Mouse (Mus musculus) thymus, postnatal 14 days (tissue): ENCODE measurements around the gene Agap3.

ENCODE experiments used
- DNase-seq: peaks from one replicate; pipeline ENCODE4 v3.0.0; 2021

The Agap3 gene

GRCm38 (mm10) chr5:24525360-24526189, 73.6 kb downstream of the Agap3 start:
- no peak for DNase-seq

- DNase-seq: no peak
Observed at GRCm38 (mm10) chr5:24526190-24526888, 74.4 kb downstream of the Agap3 start.

DNA sequence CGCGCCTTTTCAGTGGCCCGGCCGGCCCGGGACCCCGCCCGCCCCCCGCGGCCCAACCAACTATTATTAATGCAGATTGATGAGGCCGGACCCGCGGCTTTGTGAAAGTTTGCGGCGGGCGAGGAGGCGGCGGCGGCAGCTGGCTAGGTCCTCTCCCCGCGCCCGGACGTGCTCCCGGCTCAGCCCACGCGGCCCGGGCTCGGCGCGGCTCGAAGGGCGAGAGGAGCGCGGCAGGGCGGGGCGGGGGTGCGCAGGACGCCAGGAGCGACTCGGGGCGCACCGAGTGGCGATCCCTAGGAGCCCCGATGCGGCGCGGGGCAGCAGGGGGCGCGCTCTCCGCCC, 74.9 kb downstream of the Agap3 start, which contains the start of gene Gbx1:
Gbx1 (minus strand) TSS at position 314 of the 342 bp plus-strand sequence.
- DNase-seq: peak; percentile 27

GRCm38 (mm10) chr5:24527780-24528179, 75.8 kb downstream of the Agap3 start:
- no peak for DNase-seq

GRCm38 (mm10) chr5:24530042-24530689, 78.2 kb downstream of the Agap3 start:
- DNase-seq: peak; percentile 87

DNA sequence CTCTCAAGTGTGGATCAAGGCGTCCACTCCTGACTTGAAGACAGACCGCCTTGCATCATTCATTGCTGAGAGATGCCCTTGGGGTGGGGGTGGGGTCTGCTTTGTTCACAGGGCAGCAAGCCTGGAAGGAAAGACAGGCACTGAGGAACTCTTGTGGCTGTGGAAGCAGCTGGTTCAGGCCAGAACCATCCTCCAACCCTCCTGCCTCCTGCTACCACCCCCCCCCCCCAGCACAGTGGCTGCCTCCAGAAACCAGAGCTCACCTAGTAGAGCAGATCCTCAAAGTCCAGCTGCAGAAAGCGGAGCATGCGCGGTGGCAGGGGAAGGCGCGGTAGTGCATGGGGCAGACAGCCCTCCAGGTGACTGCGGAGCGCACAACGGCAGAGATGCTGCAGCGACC, 81.4 kb downstream of the Agap3 start:
- no peak for DNase-seq

DNA sequence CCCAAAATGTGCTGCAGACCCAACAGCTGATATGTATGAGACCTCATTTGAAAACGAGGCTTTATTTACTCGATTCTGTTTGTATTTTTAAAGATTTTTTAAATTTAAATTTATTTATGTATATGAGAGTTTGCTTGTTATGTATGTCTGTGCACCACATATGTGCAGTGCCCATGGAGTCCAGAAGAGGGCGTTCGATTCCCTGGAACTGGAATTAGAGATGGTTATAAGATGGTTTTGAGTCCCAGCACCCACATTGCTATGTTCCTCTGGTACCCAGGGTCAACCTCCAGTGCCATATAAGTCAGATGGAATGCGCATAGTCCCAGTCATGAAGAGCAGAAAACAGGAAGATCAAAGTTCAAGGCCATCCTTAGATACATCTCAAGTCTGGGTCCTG, 82.3 kb downstream of the Agap3 start:
- no peak for DNase-seq

- DNase-seq: no peak
Observed at GRCm38 (mm10) chr5:24535731-24536130, 83.8 kb downstream of the Agap3 start.

GRCm38 (mm10) chr5:24536511-24536910, 84.5 kb downstream of the Agap3 start:
- DNase-seq: no peak

- DNase-seq: no peak
Observed at GRCm38 (mm10) chr5:24537618-24538017, 85.6 kb downstream of the Agap3 start.

DNA sequence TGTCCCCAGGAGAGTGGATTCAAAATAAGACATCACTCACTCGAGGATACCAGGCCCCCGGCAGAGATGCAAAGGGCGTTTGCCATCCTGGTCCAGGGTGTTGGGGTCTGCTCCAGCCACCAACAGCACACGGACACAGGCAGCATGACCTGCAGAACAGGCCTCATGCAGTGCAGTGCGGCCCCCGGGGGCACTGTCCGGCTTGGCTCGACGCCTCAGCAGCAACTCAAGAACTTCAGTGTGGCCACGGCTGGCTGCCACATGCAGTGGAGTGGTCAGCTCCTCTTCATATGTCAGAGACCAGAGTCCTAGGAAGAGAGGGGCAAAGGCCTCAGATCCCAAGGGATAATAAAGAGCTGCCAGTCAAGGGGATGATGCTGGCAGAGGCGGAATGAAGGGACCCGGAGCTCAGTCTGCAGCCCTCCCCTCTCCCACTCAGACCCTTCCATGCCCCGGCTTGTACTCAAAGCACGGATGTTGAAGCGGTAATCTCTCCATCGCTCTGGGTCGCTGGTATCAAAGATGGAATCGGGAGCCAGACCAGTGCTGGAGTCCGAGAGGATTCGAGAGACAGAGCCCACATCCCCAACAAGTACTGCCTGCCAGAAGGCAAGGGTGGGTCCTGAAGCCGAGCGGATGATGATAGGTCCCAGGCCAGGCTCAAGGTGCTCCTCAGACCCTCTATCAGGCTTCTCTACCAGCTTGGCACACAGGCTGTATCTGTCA, 87.8 kb downstream of the Agap3 start:
- no peak for DNase-seq

GRCm38 (mm10) chr5:24540387-24541143, 88.6 kb downstream of the Agap3 start, which contains the start of gene Asb10:
Gene Asb10 (minus strand): TSS chr5:24540978.
- DNase-seq: no peak

DNA sequence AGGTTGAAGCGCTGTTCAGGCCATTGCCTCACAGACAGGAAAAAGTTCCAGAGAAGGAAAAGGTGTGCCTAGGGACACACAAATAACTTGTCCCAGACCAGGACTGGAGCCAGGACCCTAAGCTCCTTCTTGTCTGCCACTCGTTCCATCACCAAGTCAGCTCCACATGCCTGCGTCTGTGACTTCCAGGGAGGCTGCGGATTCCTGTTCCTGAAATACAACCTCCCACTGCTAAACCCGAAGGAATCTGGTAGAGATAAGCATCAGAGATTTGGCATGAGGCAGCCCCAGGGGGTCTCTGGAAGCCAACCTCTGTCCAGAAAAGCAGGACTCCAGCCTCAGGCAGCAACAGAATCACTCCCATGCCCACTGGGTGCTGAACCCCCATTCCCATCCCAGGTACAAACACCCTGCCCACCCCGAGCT, 89.2 kb downstream of the Agap3 start:
- DNase-seq: no peak

DNA sequence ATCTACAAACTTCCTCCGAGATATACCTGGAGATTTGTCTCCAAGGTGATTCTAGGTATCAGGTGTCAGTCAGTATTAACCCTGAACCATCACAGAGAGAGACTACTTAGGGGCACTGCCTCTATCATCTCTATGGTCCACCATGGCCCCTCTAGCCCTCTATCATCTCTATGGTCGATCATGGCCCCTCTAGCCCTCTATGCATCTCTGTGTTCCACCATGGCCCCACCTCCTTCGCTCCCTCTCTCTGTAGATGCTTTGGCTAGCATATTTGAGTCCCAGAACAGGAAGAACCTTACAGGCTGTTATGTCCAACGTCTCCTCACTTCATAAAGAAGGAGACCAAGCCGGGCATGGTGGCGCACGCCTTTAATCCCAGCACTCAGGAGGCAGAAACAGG, 90.7 kb downstream of the Agap3 start:
- DNase-seq: no peak

DNA sequence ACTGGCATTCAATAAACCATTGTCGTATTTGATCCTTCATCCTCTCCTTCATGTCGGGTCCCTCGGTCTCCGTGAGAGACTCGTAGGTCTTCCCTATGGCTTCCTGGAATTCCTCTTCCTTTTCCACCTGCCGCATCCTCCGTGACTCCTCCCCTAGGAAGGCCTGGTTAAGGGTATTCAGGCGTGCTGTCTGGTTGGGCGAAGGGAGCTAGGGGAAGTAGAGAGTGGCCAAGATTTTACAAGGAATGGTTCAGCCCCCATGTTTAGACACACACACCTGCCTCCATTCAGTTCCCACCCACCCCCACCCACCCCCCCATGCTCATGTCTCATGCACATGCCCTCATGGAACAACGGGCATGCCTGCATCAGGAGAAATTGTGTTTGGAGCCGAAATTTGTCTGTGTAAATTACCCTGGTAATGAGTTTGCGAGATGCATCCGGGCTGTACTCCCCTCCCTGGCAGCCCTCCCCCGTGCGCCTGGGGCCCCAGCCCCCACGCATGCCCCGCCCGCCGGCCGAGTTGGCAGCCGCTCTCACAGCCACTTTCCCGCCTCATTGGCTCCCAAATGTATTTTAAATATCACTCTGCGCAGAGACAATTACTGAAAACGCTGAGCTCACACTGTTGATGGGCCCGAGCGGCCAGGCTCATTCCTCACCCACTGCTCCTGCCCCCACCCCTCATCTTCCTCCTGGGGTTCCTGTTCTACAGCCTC, 98.8 kb downstream of the Agap3 start:
- DNase-seq: peak; percentile 69

DNA sequence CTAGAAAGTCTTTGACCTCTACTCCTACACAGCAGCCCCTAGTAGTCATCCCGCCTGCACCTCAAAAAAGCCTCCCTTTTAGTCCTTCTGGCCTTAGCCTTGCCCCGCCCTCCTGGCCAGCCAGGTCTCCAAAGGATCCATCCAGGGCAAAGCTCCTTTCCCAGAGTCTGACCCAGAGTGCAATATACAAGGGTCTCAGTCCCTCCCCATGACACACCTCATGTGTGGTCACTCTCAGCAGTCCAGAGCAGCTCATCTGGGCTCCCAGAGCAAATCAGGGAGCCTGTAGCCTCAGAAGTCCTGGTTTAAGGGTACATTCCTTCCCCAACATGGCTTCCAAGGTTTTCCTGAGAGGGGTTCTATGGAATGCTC, 99.3 kb downstream of the Agap3 start:
- no peak for DNase-seq
